Mouse (Mus musculus) gastrocnemius, adult 18-20 months (tissue): ENCODE measurements around the gene Qrich2. TPM values are rescaled to one million over a fixed set of nuclear protein-coding genes. Genes with fewer than 3 reads are reported as not detected.
"Not testable (repeated sequence)": the region's sequence is repeated elsewhere in the genome, so short reads cannot be mapped to it uniquely, and the experiment has no call there.

Experiments
- DNase-seq: peaks from one replicate; pipeline ENCODE4 v3.0.0; 2021; ENCODE audit warnings: low spot score
- long read RNA-seq, 2 experiments: library from polyadenylated mRNA; stranded (forward); transcript quantifications; one replicate each; pipeline ENCODE4 v2.0.0; 2021
- total RNA-seq, 2 experiments: library from RNA; stranded (reverse); gene quantifications; 2 replicates each; pipeline ENCODE4 v1.2.3; 2021

The Qrich2 gene
- total RNA-seq, result not detected
- long read RNA-seq, experiment 1, result 0 reads
- long read RNA-seq, experiment 2, result 0 reads

- no peak for DNase-seq
Observed at GRCm38 (mm10) chr11:116466141-116466540, at the start of gene Qrich2. TSS of gene Qrich2 (minus strand) at chr11:116466241.

- no peak for DNase-seq
Observed at GRCm38 (mm10) chr11:116515330-116516020, 49.4 kb upstream of the Qrich2 start.

- DNase-seq, result no peak
Observed at GRCm38 (mm10) chr11:116513531-116514038, 47.5 kb upstream of the Qrich2 start.

- DNase-seq, result no peak
Observed at GRCm38 (mm10) chr11:116512987-116513386, 46.9 kb upstream of the Qrich2 start.

- DNase-seq, result no peak
Observed at GRCm38 (mm10) chr11:116512154-116512553, 46.1 kb upstream of the Qrich2 start.

- no peak for DNase-seq
Observed at GRCm38 (mm10) chr11:116511301-116511868, 45.3 kb upstream of the Qrich2 start.

- DNase-seq, result no peak
Observed at GRCm38 (mm10) chr11:116508689-116509088, 42.6 kb upstream of the Qrich2 start.

- DNase-seq, result no peak
Observed at GRCm38 (mm10) chr11:116506151-116506875, 40.3 kb upstream of the Qrich2 start.

- no peak for DNase-seq
Observed at GRCm38 (mm10) chr11:116505573-116505972, 39.5 kb upstream of the Qrich2 start.

- DNase-seq, result no peak
Observed at GRCm38 (mm10) chr11:116504516-116504915, 38.5 kb upstream of the Qrich2 start.

GRCm38 (mm10) chr11:116501005-116501746, 35.1 kb upstream of the Qrich2 start:
- DNase-seq, result peak; percentile 46

- DNase-seq, result no peak
Observed at GRCm38 (mm10) chr11:116499018-116499417, 33.0 kb upstream of the Qrich2 start.

GRCm38 (mm10) chr11:116498596-116498995, 32.6 kb upstream of the Qrich2 start:
- DNase-seq, result no peak

GRCm38 (mm10) chr11:116497313-116497712, 31.3 kb upstream of the Qrich2 start:
- DNase-seq, result no peak

GRCm38 (mm10) chr11:116494474-116495174, 28.6 kb upstream of the Qrich2 start:
- DNase-seq, result peak; percentile 36

GRCm38 (mm10) chr11:116493795-116494252, 27.8 kb upstream of the Qrich2 start, which contains the start of gene Prpsap1:
TSS of gene Prpsap1 (minus strand) at chr11:116494202.
- DNase-seq, result peak; percentile 67

GRCm38 (mm10) chr11:116493191-116493590, 27.1 kb upstream of the Qrich2 start:
- DNase-seq, result no peak

GRCm38 (mm10) chr11:116492507-116492906, 26.5 kb upstream of the Qrich2 start:
- DNase-seq, result not testable (repeated sequence)

GRCm38 (mm10) chr11:116491338-116491737, 25.3 kb upstream of the Qrich2 start:
- no peak for DNase-seq

- peak; percentile 87 for DNase-seq
Observed at GRCm38 (mm10) chr11:116490232-116491107, 24.4 kb upstream of the Qrich2 start.
